Mouse (Mus musculus) liver, embryonic 14.5 days (tissue): ENCODE measurements around the gene Fam131a.

ENCODE experiments used
- CTCF ChIP-seq: IDR thresholded peaks from 2 replicates; pipeline ENCODE4 v1.5.1; 2016; ENCODE audit warnings: antibody characterized with exemption, low read depth, control low read depth
- EP300 ChIP-seq: IDR thresholded peaks from 2 replicates; pipeline ENCODE4 v1.6.1; 2016; ENCODE audit warnings: antibody characterized with exemption, low read depth

DNA sequence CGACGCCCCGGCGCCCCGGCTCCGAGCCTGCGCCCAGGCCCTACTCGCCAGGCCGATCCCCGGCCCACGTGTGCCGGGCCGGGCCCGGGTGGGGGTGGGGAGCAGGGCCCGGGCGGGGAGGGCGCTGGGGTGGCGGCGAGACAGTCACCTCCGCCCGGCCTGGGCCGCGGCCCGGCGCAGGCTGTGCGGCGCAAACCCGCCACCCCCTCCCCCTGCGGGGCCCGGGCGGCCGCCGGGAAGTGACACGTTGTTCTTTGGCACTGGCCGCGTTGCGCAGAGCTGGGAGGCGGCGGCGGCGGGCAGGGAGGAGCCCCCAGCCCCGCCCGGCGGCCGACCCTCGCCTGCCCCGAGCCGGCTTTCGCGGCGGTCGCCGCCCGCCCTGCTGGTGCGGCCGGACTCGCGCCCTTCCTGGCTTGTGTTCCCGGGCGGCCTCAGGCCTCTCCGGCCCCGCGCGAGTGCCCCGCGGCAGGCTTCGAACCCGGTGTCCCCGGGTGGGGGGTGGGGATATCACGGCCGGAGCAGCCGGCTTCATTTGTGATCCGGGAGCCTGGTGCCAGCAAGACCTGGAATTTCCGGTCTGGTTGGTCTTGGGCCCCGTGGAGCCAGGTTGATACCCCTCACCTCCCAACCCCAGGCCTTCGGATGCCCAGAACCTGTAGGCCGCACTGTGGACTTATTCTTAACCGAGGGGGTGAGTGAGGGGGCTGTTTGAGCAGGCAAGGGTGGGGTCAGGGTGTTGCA lies 19.9 kb upstream of the Fam131a start:
- TF ChIP-seq CTCF (no peak), EP300 (no peak)
